Mouse (Mus musculus): ENCODE measurements around the gene Cfb. TPM values are rescaled to one million over a fixed set of nuclear protein-coding genes. Genes with fewer than 3 reads are reported as not detected.
"Not testable (repeated sequence)": the region's sequence is repeated elsewhere in the genome, so short reads cannot be mapped to it uniquely, and the experiment has no call there.

Cfb gene
- polyA plus RNA-seq, 1 experiment: 14.9 TPM

DNA sequence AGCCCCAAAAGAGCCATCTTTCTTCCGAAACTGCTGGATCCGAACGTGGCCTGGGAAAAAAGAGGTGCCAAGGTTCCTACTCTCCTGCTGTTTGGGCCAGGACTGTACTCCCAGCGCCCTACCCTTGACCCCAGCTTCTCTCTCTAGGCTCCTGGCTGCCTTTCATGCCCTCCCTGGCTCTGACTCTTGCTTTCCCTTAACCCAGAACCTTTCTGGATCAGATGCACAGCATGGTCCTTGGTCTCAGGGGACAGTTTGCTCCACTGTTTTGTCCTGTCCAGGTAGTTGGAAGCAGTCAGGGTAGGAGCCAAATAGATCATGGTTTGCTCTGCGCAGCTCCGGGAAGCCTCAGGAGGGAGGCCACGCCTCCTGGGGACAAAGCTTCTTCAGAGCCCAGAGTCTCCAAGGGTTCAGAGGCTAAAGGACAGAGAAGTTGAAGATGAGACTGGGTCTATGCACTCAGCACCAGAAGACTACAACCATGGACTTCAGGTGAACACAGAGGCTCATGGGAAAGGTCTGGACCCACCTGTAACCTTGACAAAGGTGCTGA, 47.4 kb downstream of the Cfb start:
- Histone ChIP-seq H3K36me3 (ENCODE audit: control insufficient read depth, insufficient read depth, low read length) (no peaks in the 10 kb centered on the region), H3K4me1 (replicated peaks; ENCODE audit: control insufficient read depth, insufficient read depth, low read length) (no peaks in the 10 kb centered on the region), H3K4me3 (ENCODE audit: control insufficient read depth, insufficient read depth, low read length) (no peak overlapping the region), H3K27me3 (ENCODE audit: control insufficient read depth, insufficient read depth, low read length) (no peaks in the 10 kb centered on the region), H3K27ac (ENCODE audit: control insufficient read depth, insufficient read depth, low read length) (no peak overlapping the region)
- WGBS: 87% methylated on average over 7 of the region's 7 CpGs
- no peak for DNase-seq
- TF ChIP-seq CTCF (IDR thresholded peaks at IDR 0.05; ENCODE audit: borderline replicate concordance, control insufficient read depth, extremely low read depth, insufficient read depth, low read length, poor library complexity): no peak
- no peak for TF ChIP-seq POLR2A (IDR thresholded peaks at IDR 0.05; ENCODE audit: control insufficient read depth, extremely low read depth, insufficient read depth, low read length, poor library complexity)

DNA sequence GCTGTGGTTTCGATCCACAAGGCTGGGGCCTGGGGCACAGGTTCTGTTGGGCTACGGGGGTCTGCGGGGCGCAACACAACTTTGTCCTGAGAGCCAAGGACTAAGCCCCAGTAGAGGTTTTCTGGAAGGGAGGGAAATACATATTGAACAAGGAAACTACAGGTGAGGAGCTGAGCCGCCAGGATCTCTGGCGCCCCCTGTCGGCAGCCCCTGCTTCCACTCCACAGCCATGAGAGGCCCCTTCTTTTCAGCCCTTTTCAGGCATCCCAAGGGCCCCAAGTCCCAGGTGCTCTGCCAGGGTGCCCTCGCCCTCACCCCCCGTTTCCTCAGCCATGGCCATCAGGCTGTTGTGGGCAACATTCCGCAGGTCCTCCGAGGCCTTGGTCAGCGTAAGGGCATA, 48.6 kb downstream of the Cfb start:
- not testable (repeated sequence) for H3K4me1 ChIP-seq (replicated peaks; ENCODE audit: control insufficient read depth, insufficient read depth, low read length); H3K36me3 ChIP-seq (ENCODE audit: control insufficient read depth, insufficient read depth, low read length); H3K27me3 ChIP-seq (ENCODE audit: control insufficient read depth, insufficient read depth, low read length); H3K27ac ChIP-seq (ENCODE audit: control insufficient read depth, insufficient read depth, low read length); H3K4me3 ChIP-seq (ENCODE audit: control insufficient read depth, insufficient read depth, low read length)
- TF ChIP-seq CTCF (IDR thresholded peaks at IDR 0.05; ENCODE audit: borderline replicate concordance, control insufficient read depth, extremely low read depth, insufficient read depth, low read length, poor library complexity): peak; percentile 84
- WGBS: 65% methylated on average over 12 of the region's 12 CpGs
- peak; percentile 29 for DNase-seq

GRCm38 (mm10) chr17:34811275-34811674, 51.0 kb downstream of the Cfb start:
- no peak for DNase-seq
- 86% methylated on average over 15 of the region's 15 CpGs for WGBS
- no peaks in the 10 kb centered on the region for H3K4me1 ChIP-seq (replicated peaks; ENCODE audit: control insufficient read depth, insufficient read depth, low read length)
- TF ChIP-seq POLR2A (IDR thresholded peaks at IDR 0.05; ENCODE audit: control insufficient read depth, extremely low read depth, insufficient read depth, low read length, poor library complexity): no peak
- no peak for TF ChIP-seq CTCF (IDR thresholded peaks at IDR 0.05; ENCODE audit: borderline replicate concordance, control insufficient read depth, extremely low read depth, insufficient read depth, low read length, poor library complexity)
- no peak overlapping the region for H3K4me3 ChIP-seq (ENCODE audit: control insufficient read depth, insufficient read depth, low read length)
- no peaks in the 10 kb centered on the region for H3K36me3 ChIP-seq (ENCODE audit: control insufficient read depth, insufficient read depth, low read length)
- H3K27me3 ChIP-seq (ENCODE audit: control insufficient read depth, insufficient read depth, low read length): no peaks in the 10 kb centered on the region
- no peak overlapping the region for H3K27ac ChIP-seq (ENCODE audit: control insufficient read depth, insufficient read depth, low read length)

DNA sequence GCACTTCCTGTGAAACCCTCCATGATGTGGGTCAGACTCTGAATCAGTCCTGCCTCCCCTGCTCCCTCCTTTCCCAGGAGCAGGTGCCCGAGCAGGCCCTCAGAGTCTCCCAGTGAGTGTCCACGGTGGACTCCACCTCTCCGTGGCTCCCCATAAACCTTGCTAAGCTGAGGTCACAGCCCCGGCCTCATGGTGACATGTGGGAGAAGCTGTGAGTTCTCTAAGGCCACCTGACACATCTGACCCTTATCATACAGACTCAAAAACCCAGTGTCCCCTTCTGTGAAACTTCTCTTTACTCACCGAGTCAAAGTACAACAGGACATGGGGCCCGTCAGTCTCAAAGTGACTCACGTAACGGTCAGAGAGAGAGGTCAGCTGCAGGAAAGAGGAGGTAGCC, 51.5 kb downstream of the Cfb start:
- H3K27me3 ChIP-seq (ENCODE audit: control insufficient read depth, insufficient read depth, low read length); DNase-seq; H3K36me3 ChIP-seq (ENCODE audit: control insufficient read depth, insufficient read depth, low read length); H3K4me1 ChIP-seq (replicated peaks; ENCODE audit: control insufficient read depth, insufficient read depth, low read length); H3K4me3 ChIP-seq (ENCODE audit: control insufficient read depth, insufficient read depth, low read length); H3K27ac ChIP-seq (ENCODE audit: control insufficient read depth, insufficient read depth, low read length): not testable (repeated sequence)
- 91% methylated on average over 8 of the region's 8 CpGs for WGBS

- 88% methylated on average over 5 of the region's 5 CpGs for WGBS
- H3K4me1 ChIP-seq (replicated peaks; ENCODE audit: control insufficient read depth, insufficient read depth, low read length); H3K36me3 ChIP-seq (ENCODE audit: control insufficient read depth, insufficient read depth, low read length); DNase-seq; H3K27me3 ChIP-seq (ENCODE audit: control insufficient read depth, insufficient read depth, low read length); H3K27ac ChIP-seq (ENCODE audit: control insufficient read depth, insufficient read depth, low read length); H3K4me3 ChIP-seq (ENCODE audit: control insufficient read depth, insufficient read depth, low read length): not testable (repeated sequence)
These were observed 51.9 kb downstream of the Cfb start for GRCm38 (mm10) chr17:34810411-34810810.

- no peaks in the 10 kb centered on the region for H3K4me1 ChIP-seq (replicated peaks; ENCODE audit: control insufficient read depth, insufficient read depth, low read length)
- no peak overlapping the region for H3K27ac ChIP-seq (ENCODE audit: control insufficient read depth, insufficient read depth, low read length)
- DNase-seq: no peak
These were observed 53.6 kb downstream of the Cfb start for GRCm38 (mm10) chr17:34808599-34809205.

DNA sequence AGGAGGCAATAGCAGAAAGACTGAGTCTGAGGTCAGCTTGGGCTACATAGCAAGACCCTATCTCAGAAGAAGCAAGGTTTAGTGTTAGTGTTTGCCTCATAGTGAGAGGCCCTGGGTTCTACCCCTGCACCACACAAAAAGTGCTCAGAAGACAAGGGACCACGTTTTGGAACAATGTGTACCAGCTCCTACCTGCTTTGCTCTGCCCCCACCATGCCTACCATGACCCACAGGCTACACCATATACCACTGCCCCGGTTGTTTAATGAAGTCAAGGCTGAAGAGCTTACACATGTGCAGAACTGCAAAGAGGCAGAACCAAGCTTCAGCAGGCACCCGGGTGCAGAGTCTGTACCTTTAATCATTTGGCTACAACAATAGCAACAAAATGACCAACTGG, 55.1 kb downstream of the Cfb start:
- WGBS: 67% methylated on average over 3 of the region's 3 CpGs
- Histone ChIP-seq H3K27ac (ENCODE audit: control insufficient read depth, insufficient read depth, low read length) (no peak overlapping the region), H3K4me1 (replicated peaks; ENCODE audit: control insufficient read depth, insufficient read depth, low read length) (no peaks in the 10 kb centered on the region), H3K36me3 (ENCODE audit: control insufficient read depth, insufficient read depth, low read length) (no peaks in the 10 kb centered on the region), H3K4me3 (ENCODE audit: control insufficient read depth, insufficient read depth, low read length) (no peak overlapping the region), H3K27me3 (ENCODE audit: control insufficient read depth, insufficient read depth, low read length) (no peaks in the 10 kb centered on the region)
- DNase-seq: no peak
- no peak for TF ChIP-seq POLR2A (IDR thresholded peaks at IDR 0.05; ENCODE audit: control insufficient read depth, extremely low read depth, insufficient read depth, low read length, poor library complexity)
- no peak for TF ChIP-seq CTCF (IDR thresholded peaks at IDR 0.05; ENCODE audit: borderline replicate concordance, control insufficient read depth, extremely low read depth, insufficient read depth, low read length, poor library complexity)

More at GRCm38 (mm10) chr17:34808599-34809205, 53.6 kb downstream of the Cfb start:
- Histone ChIP-seq H3K36me3 (ENCODE audit: control insufficient read depth, insufficient read depth, low read length) (no peaks in the 10 kb centered on the region), H3K4me3 (ENCODE audit: control insufficient read depth, insufficient read depth, low read length) (no peak overlapping the region), H3K27me3 (ENCODE audit: control insufficient read depth, insufficient read depth, low read length) (no peaks in the 10 kb centered on the region)
- WGBS: 92% methylated on average over 6 of the region's 6 CpGs
- TF ChIP-seq CTCF (IDR thresholded peaks at IDR 0.05; ENCODE audit: borderline replicate concordance, control insufficient read depth, extremely low read depth, insufficient read depth, low read length, poor library complexity) (no peak), POLR2A (IDR thresholded peaks at IDR 0.05; ENCODE audit: control insufficient read depth, extremely low read depth, insufficient read depth, low read length, poor library complexity) (no peak)

Other genes with a start within 250 kb of the Cfb start
- gene Egfl8, start 246.5 kb downstream of the Cfb start, polyA plus RNA-seq (2012; rRNA removed): 13.0 and 16.0 TPM in 2 replicates
- 116 and 120 TPM in 2 replicates for gene Ppt2, start 234.0 kb downstream of the Cfb start, polyA plus RNA-seq (2012; rRNA removed)
- 361 and 385 TPM in 2 replicates for gene Prrt1, start 233.0 kb downstream of the Cfb start, polyA plus RNA-seq (2012; rRNA removed)
- 3.4 and 5.8 TPM in 2 replicates for gene Fkbpl, start 217.8 kb downstream of the Cfb start, polyA plus RNA-seq (2012; rRNA removed)
- 160 and 169 TPM in 2 replicates for gene Atf6b, start 215.4 kb downstream of the Cfb start, polyA plus RNA-seq (2012; rRNA removed)
- gene Tnxb, start 192.0 kb downstream of the Cfb start, polyA plus RNA-seq (2012; rRNA removed): 4.5 and 5.7 TPM in 2 replicates
- 11.8 and 15.2 TPM in 2 replicates for gene C4b, start 118.6 kb downstream of the Cfb start, polyA plus RNA-seq (2012; rRNA removed)
- 0.09 and 0.16 TPM in 2 replicates for gene Cyp21a1, start 58.0 kb downstream of the Cfb start, polyA plus RNA-seq (2012; rRNA removed)
- 62.2 and 80.8 TPM in 2 replicates for gene Stk19, start 25.6 kb downstream of the Cfb start, polyA plus RNA-seq (2012; rRNA removed)
- gene Dxo, start 25.5 kb downstream of the Cfb start, polyA plus RNA-seq (2012; rRNA removed): 95.7 and 115 TPM in 2 replicates
- gene Skiv2l, start 12.3 kb downstream of the Cfb start, polyA plus RNA-seq (2012; rRNA removed): 209 TPM in 2 replicates
- 26.1 and 33.4 TPM in 2 replicates for gene Nelfe, start 12.1 kb downstream of the Cfb start, polyA plus RNA-seq (2012; rRNA removed)
- 15.0 and 16.3 TPM in 2 replicates for gene Zbtb12, start 17.0 kb upstream of the Cfb start, polyA plus RNA-seq (2012; rRNA removed)
- 0.03 TPM in 1 of 2 replicates, not detected in the other for gene Gm20547, start 19.5 kb upstream of the Cfb start, polyA plus RNA-seq (2012; rRNA removed)
- gene C2, start 35.7 kb upstream of the Cfb start, polyA plus RNA-seq (2012; rRNA removed): 12.9 and 18.4 TPM in 2 replicates
- gene Ehmt2, start 36.0 kb upstream of the Cfb start, polyA plus RNA-seq (2012; rRNA removed): 372 and 380 TPM in 2 replicates
- 0.33 and 0.59 TPM in 2 replicates for gene Slc44a4, start 51.9 kb upstream of the Cfb start, polyA plus RNA-seq (2012; rRNA removed)
- gene Neu1, start 68.7 kb upstream of the Cfb start, polyA plus RNA-seq (2012; rRNA removed): 66.9 and 82.3 TPM in 2 replicates
- gene Hspa1b, start 96.7 kb upstream of the Cfb start, polyA plus RNA-seq (2012; rRNA removed): 22.7 and 26.5 TPM in 2 replicates
- gene Gm20481, start 107.4 kb upstream of the Cfb start, polyA plus RNA-seq (2012; rRNA removed): not detected in 2 replicates
- 10.0 and 12.2 TPM in 2 replicates for gene Hspa1a, start 109.6 kb upstream of the Cfb start, polyA plus RNA-seq (2012; rRNA removed)
- gene Hspa1l, start 110.2 kb upstream of the Cfb start, polyA plus RNA-seq (2012; rRNA removed): 0.06 and 0.28 TPM in 2 replicates
- gene Lsm2, start 119.3 kb upstream of the Cfb start, polyA plus RNA-seq (2012; rRNA removed): 207 and 265 TPM in 2 replicates
- gene Vars, start 138.5 kb upstream of the Cfb start, polyA plus RNA-seq (2012; rRNA removed): 404 and 545 TPM in 2 replicates
- gene Vwa7, start 154.1 kb upstream of the Cfb start, polyA plus RNA-seq (2012; rRNA removed): 1.1 and 1.5 TPM in 2 replicates
- 12.3 and 18.3 TPM in 2 replicates for gene Sapcd1, start 165.5 kb upstream of the Cfb start, polyA plus RNA-seq (2012; rRNA removed)
- 15.5 and 20.0 TPM in 2 replicates for gene Msh5, start 184.2 kb upstream of the Cfb start, polyA plus RNA-seq (2012; rRNA removed)
- gene Clic1, start 187.4 kb upstream of the Cfb start, polyA plus RNA-seq (2012; rRNA removed): 316 and 321 TPM in 2 replicates
- 54.0 and 55.3 TPM in 2 replicates for gene Ddah2, start 196.5 kb upstream of the Cfb start, polyA plus RNA-seq (2012; rRNA removed)
- gene Ly6g6c, start 202.9 kb upstream of the Cfb start, polyA plus RNA-seq (2012; rRNA removed): 3.6 and 5.0 TPM in 2 replicates
- gene Mpig6b, start 203.7 kb upstream of the Cfb start, polyA plus RNA-seq (2012; rRNA removed): 0.18 and 0.20 TPM in 2 replicates
- 2.3 and 3.4 TPM in 2 replicates for gene Ly6g6e, start 214.4 kb upstream of the Cfb start, polyA plus RNA-seq (2012; rRNA removed)
- 0.59 and 1.5 TPM in 2 replicates for gene Ly6g6d, start 215.5 kb upstream of the Cfb start, polyA plus RNA-seq (2012; rRNA removed)
- 0.66 and 1.3 TPM in 2 replicates for gene Ly6g6f, start 223.1 kb upstream of the Cfb start, polyA plus RNA-seq (2012; rRNA removed)
- gene Abhd16a, start 226.7 kb upstream of the Cfb start, polyA plus RNA-seq (2012; rRNA removed): 191 and 202 TPM in 2 replicates
- 0.27 TPM in 1 of 2 replicates, not detected in the other for gene Ly6g5c, start 245.8 kb upstream of the Cfb start, polyA plus RNA-seq (2012; rRNA removed)

All from thymus, adult 2 months (tissue).